Mouse (Mus musculus) brain, embryonic 14.5 days (tissue): Measurements from ENCODE around the gene Ttc39a.

Experiments
- CTCF ChIP-seq: fragments of 200-500 bp; IDR thresholded peaks from 2 replicates; pipeline ENCODE4 v1.5.1; 2012; ENCODE audit warnings: inconsistent platforms, mild to moderate bottlenecking, moderate library complexity, borderline replicate concordance; ENCODE audit not compliant: insufficient read depth, insufficient read length; ENCODE audit errors: extremely low read depth
- POLR2A ChIP-seq: fragments of 200-500 bp; IDR thresholded peaks from 2 replicates; pipeline ENCODE4 v1.6.1; 2012; ENCODE audit warnings: mild to moderate bottlenecking, inconsistent platforms, borderline replicate concordance; ENCODE audit not compliant: poor library complexity, insufficient read depth, insufficient read length, severe bottlenecking; ENCODE audit errors: extremely low read depth

- TF ChIP-seq CTCF (no peak), POLR2A (no peak)
Observed at GRCm38 (mm10) chr4:109439825-109440248, 33.4 kb downstream of the Ttc39a start.
